Mouse (Mus musculus) C2C12 (cell line): ENCODE data around the gene Tbc1d22a.

ENCODE experiments used
- CTCF ChIP-seq: IDR thresholded peaks from one replicate; pipeline ENCODE4 v1.5.1; 2011; ENCODE audit not compliant: control insufficient read depth, insufficient read depth, insufficient read length
- MAX ChIP-seq: IDR thresholded peaks from one replicate; pipeline ENCODE4 v1.6.1; 2011; ENCODE audit warnings: mild to moderate bottlenecking, control low read depth

- TF ChIP-seq CTCF (no peak), MAX (no peak)
These were observed 26.1 kb upstream of the Tbc1d22a start for GRCm38 (mm10) chr15:86188186-86188585.
